Mouse (Mus musculus): ENCODE measurements around the gene Kidins220.

- TF ChIP-seq CTCF (IDR thresholded peaks at IDR 0.05) (no peak), POLR2A (IDR thresholded peaks at IDR 0.05; ENCODE audit: insufficient read depth, low read depth, low read length) (no peak), EP300 (IDR thresholded peaks at IDR 0.05; ENCODE audit: insufficient read depth, low read depth, low read length) (no peak)
These were observed 69.9 kb downstream of the Kidins220 start for GRCm38 (mm10) chr12:25044579-25044978.
